Mouse (Mus musculus): ENCODE data around the gene Unc119b. TPM values are rescaled to one million over a fixed set of nuclear protein-coding genes. Genes with fewer than 3 reads are reported as not detected.

The Unc119b gene
- polyA plus RNA-seq, 1 experiment from 2014 or later = 8.0 TPM

DNA sequence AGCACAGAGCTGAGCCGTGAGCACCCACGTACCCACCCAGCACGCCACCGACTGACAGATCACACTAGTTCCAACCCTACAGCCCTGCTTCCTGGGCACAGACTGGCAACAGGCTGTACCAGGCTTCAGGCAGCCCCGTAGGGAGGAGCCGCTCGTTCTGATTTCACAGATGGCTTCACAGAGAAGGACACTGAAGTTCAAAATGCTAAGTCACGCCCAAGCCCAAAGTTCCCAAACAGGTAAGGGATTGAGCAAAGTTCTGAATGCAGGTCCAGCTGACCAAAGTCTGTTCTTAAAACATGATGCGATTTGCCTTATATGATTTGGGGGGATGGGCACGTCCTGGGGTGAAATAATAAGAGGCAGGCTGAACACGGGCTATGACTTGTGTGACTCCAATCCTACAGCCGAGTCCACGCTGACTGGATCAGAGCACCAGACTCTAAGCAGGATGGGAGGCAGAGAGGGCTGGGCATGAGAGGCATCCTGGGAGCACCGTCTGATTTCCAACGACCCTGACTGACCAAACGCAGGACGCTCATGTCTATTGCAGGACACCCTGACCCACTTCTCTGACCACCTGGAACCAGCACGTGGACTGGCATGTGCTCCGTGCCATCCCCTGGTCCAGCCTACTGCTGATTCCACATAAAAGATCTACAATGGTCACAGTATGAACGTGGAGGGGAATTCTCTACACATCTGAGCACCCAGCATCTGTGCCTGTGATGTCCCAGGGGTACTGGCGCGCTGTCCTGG lies 7.2 kb downstream of the Unc119b start:
- H3K27ac ChIP-seq (ENCODE audit: low read depth) = no peak overlapping the region

DNA sequence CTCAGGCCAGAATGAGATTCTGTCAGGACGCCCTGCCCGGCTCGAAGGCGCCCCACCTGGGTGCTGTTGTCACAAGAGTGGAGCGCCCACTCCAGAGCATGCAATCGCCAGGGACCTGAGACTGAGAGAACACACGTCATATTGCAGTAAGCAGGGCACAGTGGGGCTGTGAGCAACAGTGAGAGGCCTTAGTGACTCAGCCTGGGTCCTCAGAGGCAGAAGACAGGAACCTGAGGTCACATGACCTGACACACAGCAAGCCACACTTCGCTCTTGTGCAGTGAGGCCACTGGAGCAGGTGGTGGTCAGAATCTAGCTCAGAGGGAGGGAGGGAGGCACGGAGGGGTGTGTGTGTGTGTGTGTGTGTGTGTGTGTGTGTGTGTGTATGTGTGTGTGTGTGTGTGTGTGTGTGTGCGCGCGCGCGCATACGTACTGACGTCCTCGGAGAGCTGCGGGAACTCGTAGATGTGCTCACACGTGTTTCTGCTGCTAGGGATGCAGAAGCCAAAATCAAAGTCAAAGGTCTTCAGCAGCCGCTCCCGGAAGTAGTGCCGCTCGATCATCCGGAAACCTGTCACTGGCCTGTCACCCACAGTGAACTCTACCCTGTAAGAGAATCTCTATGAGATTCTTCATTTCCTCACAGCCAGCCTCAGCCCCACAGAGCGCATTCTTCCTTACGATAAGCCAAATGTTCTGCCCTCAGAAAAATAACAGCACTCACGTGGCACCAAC lies 8.0 kb downstream of the Unc119b start:
- Histone ChIP-seq H3K4me2 (ENCODE audit: low read depth, low read length) (no peak overlapping the region), H3K4me1 (ENCODE audit: insufficient read depth) (no peaks in the 10 kb centered on the region), H3K4me3 (ENCODE audit: low read depth, low read length) (no peak overlapping the region), H3K27ac (ENCODE audit: low read depth) (no peak overlapping the region), H3K9ac (replicated peaks) (no peak overlapping the region), H3K9me3 (ENCODE audit: low read length) (no peaks in the 10 kb centered on the region), H3K27me3 (ENCODE audit: insufficient read depth, low read length) (no peaks in the 10 kb centered on the region), H3K36me3 (replicated peaks; ENCODE audit: insufficient read depth, low read length) (peaks cover 27% of the 10 kb centered on the region)
- peak; percentile 14 for DNase-seq
- WGBS (ENCODE audit: insufficient replicate concordance) = 82% methylated on average over 28 of the region's 28 CpGs
- 0 out of 2 replicates have a peak, but pooled peaks have one; percentile 17 for ATAC-seq
- TF ChIP-seq CTCF (IDR thresholded peaks at IDR 0.05; ENCODE audit: low read depth) = no peak
- no peak for TF ChIP-seq EP300 (IDR thresholded peaks at IDR 0.05; ENCODE audit: low read depth)

More for the DNA sequence above, 7.2 kb downstream of the Unc119b start:
- TF ChIP-seq CTCF (IDR thresholded peaks at IDR 0.05; ENCODE audit: low read depth) (no peak), EP300 (IDR thresholded peaks at IDR 0.05; ENCODE audit: low read depth) (no peak)
- Histone ChIP-seq H3K4me3 (ENCODE audit: low read depth, low read length) (no peak overlapping the region), H3K4me1 (ENCODE audit: insufficient read depth) (peaks cover 1% of the 10 kb centered on the region; the same call in 1 of the 2 replicates), H3K4me2 (ENCODE audit: low read depth, low read length) (no peak overlapping the region), H3K9ac (replicated peaks) (no peak overlapping the region), H3K27me3 (ENCODE audit: insufficient read depth, low read length) (no peaks in the 10 kb centered on the region), H3K9me3 (ENCODE audit: low read length) (no peaks in the 10 kb centered on the region), H3K36me3 (replicated peaks; ENCODE audit: insufficient read depth, low read length) (peaks cover 27% of the 10 kb centered on the region)
- 87% methylated on average over 22 of the region's 22 CpGs for WGBS (ENCODE audit: insufficient replicate concordance)
- ATAC-seq = no peak
- DNase-seq = no peak

DNA sequence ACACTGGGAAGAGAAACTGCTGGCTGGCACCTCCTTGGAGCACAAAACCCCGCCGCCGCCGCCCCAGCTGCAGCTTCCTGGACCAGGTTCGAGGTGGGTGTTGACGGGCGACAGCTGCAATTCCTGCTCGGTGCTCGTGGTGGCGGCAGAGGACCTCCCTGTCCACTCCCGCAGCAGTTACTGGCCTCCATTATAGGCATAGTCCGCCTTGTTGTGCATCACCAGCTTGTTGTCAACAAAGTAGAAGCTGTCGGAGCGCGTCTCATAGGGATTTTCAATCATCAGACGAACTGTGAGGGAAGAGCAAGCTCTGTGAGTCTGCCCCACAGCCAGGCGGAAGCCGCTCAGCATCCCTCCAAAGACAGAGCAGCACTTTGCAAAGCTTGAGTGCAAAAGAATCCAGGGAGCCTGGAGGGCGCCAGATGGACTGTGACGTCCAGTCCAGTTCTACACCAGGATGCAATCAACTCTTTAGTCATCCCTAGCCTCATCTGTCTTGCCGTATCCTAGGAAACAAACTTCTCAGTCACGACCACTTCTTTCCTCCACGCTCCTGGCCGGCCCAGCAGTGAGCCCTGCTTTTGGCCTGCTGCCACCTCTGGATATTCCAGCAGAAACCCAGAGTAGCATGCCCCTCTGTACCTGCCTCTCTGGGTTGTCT lies 9.4 kb downstream of the Unc119b start:
- ATAC-seq (peak; percentile 81), DNase-seq (peak; percentile 84)
- H3K4me3 ChIP-seq (ENCODE audit: low read depth, low read length) = no peak overlapping the region
- no peaks in the 10 kb centered on the region for H3K9me3 ChIP-seq (ENCODE audit: low read length)
- no peak overlapping the region for H3K4me2 ChIP-seq (ENCODE audit: low read depth, low read length)
- 35% methylated on average over 24 of the region's 24 CpGs for WGBS (ENCODE audit: insufficient replicate concordance)
- no peak overlapping the region for H3K27ac ChIP-seq (ENCODE audit: low read depth)
- H3K4me1 ChIP-seq (ENCODE audit: insufficient read depth) = no peaks in the 10 kb centered on the region
- H3K9ac ChIP-seq (replicated peaks) = no peak overlapping the region
- TF ChIP-seq CTCF (IDR thresholded peaks at IDR 0.05; ENCODE audit: low read depth) (peak; percentile 98), EP300 (IDR thresholded peaks at IDR 0.05; ENCODE audit: low read depth) (no peak)
- H3K27me3 ChIP-seq (ENCODE audit: insufficient read depth, low read length) = no peaks in the 10 kb centered on the region
- H3K36me3 ChIP-seq (replicated peaks; ENCODE audit: insufficient read depth, low read length) = peaks cover 27% of the 10 kb centered on the region

DNA sequence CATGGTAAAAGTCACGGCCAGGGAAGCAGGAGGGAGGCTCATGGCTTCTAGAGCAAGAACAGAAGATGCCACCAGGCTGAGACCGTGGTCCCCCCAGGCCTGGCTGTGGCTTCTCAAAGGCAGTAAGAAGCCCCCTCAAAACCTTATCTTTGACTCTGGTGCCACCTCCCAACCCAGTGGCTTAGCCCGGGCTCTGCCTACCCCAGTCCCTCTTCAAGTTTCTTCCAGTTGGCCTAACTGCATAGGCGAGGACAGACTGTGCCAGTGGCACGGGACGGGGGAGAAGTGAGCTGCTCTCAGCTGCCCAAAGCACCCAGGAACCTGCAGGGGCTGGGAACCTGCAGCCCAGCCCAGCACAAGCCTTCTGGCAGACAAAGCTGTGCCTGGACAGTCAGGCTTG lies 10.1 kb downstream of the Unc119b start:
- TF ChIP-seq EP300 (IDR thresholded peaks at IDR 0.05; ENCODE audit: low read depth) = no peak
- Histone ChIP-seq H3K27me3 (ENCODE audit: insufficient read depth, low read length) (no peaks in the 10 kb centered on the region), H3K4me3 (ENCODE audit: low read depth, low read length) (no peak overlapping the region), H3K4me1 (ENCODE audit: insufficient read depth) (no peaks in the 10 kb centered on the region), H3K9me3 (ENCODE audit: low read length) (no peaks in the 10 kb centered on the region), H3K4me2 (ENCODE audit: low read depth, low read length) (no peak overlapping the region), H3K27ac (ENCODE audit: low read depth) (no peak overlapping the region), H3K9ac (replicated peaks) (no peak overlapping the region), H3K36me3 (replicated peaks; ENCODE audit: insufficient read depth, low read length) (peaks cover 27% of the 10 kb centered on the region)
- no peak for ATAC-seq
- peak; percentile 14 for DNase-seq
- 80% methylated on average over 6 of the region's 6 CpGs for WGBS (ENCODE audit: insufficient replicate concordance)

DNA sequence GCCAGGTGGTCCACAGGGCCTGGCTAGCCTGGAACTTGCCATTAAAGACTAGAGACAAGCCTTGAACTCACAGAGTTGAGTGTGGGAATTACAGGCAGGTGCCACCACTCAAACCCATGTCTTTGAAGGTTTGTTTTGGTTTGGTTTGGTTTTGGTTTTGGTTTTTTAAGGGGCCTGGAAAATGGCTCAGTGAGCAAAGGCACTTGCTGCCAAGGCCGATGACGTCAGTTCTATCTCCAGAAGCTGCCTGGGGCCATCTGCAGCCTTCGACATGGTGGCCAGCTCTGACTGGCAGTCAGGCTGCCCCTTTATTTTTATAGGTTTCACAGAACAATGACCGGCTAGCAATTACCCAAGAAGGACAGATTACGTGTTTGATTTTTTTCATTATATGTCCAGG lies 13.8 kb downstream of the Unc119b start:
- H3K27ac ChIP-seq (ENCODE audit: low read depth) = no peak overlapping the region
- H3K36me3 ChIP-seq (replicated peaks; ENCODE audit: insufficient read depth, low read length) = peaks cover 14% of the 10 kb centered on the region; the same call in 1 of the 2 replicates
- no peak overlapping the region for H3K9ac ChIP-seq (replicated peaks)
- H3K9me3 ChIP-seq (ENCODE audit: low read length) = no peaks in the 10 kb centered on the region
- 88% methylated on average over 5 of the region's 5 CpGs for WGBS (ENCODE audit: insufficient replicate concordance)
- no peak for DNase-seq
- no peak overlapping the region for H3K4me2 ChIP-seq (ENCODE audit: low read depth, low read length)
- peaks cover 8% of the 10 kb centered on the region for H3K4me1 ChIP-seq (ENCODE audit: insufficient read depth)
- no peak overlapping the region for H3K4me3 ChIP-seq (ENCODE audit: low read depth, low read length)
- no peak for ATAC-seq
- no peak for TF ChIP-seq EP300 (IDR thresholded peaks at IDR 0.05; ENCODE audit: low read depth)
- no peak for TF ChIP-seq CTCF (IDR thresholded peaks at IDR 0.05; ENCODE audit: low read depth)
- no peaks in the 10 kb centered on the region for H3K27me3 ChIP-seq (ENCODE audit: insufficient read depth, low read length)

Data from liver, postnatal 0 days (tissue).